Mouse (Mus musculus): Measurements from ENCODE around the gene Rfc2. TPM values are rescaled to one million over a fixed set of nuclear protein-coding genes. Genes with fewer than 3 reads are reported as not detected.

Rfc2 gene
- total RNA-seq, 1 experiment from 2014 or later, result 51.2 TPM

- no peak for DNase-seq
Observed at GRCm38 (mm10) chr5:134565696-134566095, 15.5 kb upstream of the Rfc2 start.

DNA sequence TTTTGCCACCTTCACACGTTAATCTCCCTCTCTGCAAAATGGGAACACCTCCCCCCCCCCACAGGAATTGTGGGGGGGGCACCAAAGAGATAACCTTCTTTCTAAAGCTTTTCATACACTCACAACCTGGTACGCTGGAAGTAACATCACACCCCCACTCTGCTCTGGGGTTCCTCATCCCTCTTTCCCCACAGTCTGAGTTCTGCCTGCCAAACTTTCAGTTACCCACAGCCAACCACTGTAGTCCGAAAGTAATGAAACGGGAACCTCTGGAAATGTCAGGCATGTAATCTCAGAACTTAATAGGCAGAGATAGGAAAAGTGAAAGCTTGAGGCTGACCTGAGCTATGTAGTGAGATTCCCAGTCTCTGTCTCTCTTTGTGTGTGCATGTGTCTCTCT is 13.7 kb upstream of the Rfc2 start:
- DNase-seq, result no peak

- no peak for DNase-seq
Observed at GRCm38 (mm10) chr5:134568030-134568429, 13.1 kb upstream of the Rfc2 start.

DNA sequence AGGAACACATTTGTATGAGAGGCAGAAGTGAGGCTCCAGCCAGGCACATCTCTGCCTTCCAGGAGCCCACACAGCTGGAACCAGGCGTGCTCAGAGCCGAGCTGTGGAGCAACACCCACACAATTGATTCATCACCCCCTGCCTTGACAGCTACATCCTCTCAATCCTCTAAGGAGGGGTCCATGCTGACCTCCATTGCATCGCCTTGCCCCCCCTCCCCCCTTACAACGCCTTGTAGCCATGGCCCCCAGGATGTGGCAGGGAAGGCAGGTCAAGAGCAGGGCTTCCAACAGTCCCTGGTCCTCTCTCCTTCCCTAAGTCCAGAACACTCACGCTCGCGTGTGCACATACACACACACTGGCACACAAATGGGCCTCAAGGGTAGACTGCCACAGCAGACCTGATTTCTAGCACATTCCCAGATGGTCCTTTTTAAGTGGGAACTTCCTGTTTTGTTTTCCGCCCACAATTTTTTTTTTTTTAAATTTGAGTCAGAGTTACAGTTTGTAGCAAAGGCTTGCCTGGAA is 12.1 kb upstream of the Rfc2 start:
- DNase-seq, result peak; percentile 30

DNA sequence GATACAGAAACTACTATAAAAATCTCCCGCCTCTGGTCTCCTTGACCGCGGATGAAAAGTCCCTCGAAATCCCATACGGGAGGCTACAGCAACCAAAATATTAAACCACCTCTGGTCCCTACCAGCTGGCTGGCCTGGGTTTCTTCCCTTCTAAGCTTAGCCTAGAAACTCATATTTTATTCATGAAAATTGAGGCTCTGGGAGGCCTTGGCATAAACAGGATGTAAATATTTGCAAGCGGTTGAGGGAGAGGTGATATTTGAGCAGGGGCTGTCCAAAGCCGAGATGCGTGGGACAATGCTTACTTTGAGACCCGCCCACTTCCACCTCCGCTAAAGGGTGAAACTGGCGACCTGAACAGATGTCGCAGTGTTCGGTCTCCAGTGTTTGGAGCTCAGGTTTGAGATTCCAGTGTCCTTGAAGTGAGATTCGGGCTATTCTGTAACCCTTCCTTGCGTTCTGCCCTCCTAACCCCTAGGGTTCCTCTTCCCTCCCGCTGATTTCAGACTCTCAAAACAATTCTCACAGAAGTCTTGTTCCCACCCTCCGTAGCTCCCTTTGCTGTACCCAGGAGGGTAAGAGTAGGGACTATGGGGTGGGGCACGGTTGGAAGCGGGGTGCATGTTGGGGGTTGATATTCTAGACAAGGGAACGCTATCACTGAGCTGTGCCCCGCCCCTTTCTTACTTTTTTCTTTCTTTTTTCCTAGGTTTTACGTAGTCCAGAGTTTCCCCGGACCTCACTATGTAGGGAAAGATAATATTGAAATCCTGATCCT is 9.2 kb upstream of the Rfc2 start:
- peak; percentile 79 for DNase-seq

GRCm38 (mm10) chr5:134572508-134573214 is 8.5 kb upstream of the Rfc2 start:
- DNase-seq, result peak; percentile 48

- DNase-seq, result no peak
Observed at GRCm38 (mm10) chr5:134575833-134576232, 5.3 kb upstream of the Rfc2 start.

- no peak for DNase-seq
Observed at GRCm38 (mm10) chr5:134576517-134577220, 4.5 kb upstream of the Rfc2 start.

GRCm38 (mm10) chr5:134577534-134577933 is 3.6 kb upstream of the Rfc2 start:
- no peak for DNase-seq

DNA sequence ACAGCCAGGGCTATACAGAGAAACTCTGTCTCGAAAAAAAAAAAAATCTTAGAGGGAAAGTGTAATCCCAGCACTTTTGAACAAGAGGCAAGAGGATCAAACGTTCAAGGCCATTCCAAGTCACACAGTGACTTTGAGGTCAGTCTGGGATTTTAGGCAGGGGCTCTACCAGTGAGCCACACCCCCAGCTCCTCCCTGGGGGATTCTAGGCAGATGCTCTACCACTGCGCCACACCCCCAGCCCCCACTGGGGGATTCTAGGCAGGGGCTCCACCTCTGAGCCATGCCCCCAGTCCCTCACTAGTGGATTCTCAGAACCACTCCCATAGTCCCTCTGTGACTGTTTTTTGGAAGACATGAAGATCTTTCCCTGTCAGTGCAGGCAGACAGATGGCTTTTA is 2.0 kb upstream of the Rfc2 start:
- DNase-seq, result no peak

- DNase-seq, result peak; percentile 98
Observed at GRCm38 (mm10) chr5:134582221-134582907, 1.2 kb downstream of the Rfc2 start.

DNA sequence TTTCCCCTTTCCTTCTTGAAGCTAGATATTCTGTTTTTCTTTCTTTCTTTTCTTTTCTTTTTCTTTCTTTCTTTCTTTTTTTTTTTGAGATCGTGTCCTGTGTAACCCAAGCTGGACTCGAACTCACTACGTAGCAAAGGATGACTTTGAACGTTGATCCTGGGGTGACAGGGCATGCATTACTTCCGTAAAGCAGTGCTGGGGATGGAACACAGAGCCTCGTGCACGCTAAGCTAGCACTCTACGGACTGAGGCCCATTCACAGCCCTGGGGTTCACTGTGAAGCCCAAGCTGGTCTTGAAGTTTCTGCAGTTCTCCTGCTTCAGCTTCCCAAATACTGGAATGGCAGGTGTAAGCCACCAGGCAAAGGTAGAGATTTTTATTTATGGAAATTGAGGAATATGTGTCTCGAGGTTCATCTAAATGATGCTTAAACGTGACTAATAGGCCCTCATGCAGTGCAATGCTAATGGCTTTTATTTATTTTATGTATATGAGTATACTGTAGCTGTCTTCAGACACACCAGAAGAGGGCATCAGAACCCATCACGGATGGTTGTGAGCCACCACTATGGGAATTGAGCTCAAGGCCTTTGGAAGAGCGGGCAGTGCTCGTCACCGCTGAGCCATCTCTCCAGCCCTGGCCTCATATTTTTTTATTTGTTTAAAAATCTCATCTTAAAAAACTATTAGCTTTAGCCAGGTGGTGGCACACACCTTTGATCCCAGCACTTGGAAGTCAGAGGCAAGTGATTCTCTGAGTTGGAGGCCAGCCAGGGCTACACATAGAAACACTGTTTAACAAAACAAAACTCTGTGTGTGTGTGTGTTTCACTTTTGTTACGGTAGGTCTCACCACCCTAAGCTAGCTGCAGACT is 2.1 kb downstream of the Rfc2 start:
- no peak for DNase-seq

DNA sequence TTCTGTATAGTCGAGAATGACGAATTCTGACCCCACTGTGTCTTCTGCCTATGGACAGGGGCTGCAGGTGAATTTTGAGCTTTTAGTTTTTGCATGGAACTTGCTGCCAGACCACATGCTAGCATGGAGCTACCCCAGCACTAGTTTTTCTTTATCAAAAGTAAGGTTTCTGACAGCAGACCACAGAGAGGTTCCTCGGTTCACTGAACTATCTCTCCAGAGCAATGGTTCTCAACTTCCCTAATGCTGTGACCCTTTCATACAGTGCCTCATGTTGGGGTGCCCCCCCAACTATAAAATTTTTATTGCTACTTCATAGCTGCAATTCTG is 2.7 kb downstream of the Rfc2 start:
- DNase-seq, result no peak

GRCm38 (mm10) chr5:134584798-134585197 is 3.6 kb downstream of the Rfc2 start:
- no peak for DNase-seq

DNA sequence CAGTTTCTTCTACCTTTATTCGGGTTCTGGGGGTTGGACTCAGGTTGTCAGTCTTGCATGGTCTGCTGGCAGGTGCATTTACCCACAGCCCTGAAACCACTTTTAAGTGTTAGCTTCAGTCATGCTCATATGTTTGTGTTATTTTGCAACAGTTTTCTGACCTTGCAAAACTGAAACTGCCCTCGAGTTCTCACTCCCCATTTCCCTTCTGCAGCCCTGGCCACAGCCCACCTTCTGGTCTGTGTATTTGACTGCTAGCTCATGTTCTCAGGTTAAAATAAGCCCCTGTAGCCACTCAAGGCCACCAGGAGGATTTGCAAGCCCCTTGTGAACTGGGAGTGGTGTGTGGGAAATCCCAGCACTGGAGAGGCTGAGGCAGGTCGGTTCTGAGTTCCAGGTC is 8.7 kb downstream of the Rfc2 start:
- no peak for DNase-seq

GRCm38 (mm10) chr5:134592026-134592581 is 10.9 kb downstream of the Rfc2 start:
- no peak for DNase-seq

DNA sequence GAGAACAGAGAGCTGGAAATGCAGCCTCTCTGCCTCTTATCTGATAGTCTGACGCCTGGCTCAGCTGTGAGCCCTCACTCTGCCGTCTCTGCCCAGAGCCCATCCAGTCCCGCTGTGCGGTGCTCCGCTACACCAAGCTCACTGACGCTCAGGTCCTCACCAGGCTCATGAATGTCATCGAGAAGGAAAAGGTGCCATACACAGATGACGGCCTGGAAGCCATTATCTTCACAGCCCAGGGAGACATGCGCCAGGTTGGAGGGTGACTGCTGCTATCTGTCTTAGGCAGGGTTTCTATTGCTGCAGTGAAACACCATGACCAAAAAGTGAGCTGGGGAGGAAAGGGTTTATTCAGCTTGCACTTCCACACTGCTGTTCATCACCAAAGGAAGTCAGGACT is 11.9 kb downstream of the Rfc2 start:
- DNase-seq, result no peak

DNA sequence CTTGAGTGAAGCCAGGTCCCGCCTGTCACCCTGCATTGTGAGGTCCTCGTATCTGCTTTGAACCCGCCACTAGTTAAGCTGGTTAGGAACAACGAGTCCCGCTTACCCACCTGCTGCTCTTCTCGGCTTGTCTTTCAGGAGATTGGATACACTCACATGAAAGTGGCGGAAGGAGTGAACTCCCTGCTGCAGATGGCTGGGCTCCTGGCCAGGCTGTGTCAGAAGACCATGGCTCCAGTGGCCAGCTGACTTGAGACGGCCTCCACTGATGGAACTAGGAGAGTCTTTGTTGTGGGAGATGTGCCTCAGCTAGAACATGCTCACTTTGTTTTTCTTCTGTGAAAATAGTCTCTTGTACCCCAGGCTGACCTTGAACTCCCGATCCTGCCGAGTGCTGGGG is 16.5 kb downstream of the Rfc2 start:
- DNase-seq, result peak; percentile 40

GRCm38 (mm10) chr5:134604376-134604775 is 23.2 kb downstream of the Rfc2 start:
- DNase-seq, result no peak

DNA sequence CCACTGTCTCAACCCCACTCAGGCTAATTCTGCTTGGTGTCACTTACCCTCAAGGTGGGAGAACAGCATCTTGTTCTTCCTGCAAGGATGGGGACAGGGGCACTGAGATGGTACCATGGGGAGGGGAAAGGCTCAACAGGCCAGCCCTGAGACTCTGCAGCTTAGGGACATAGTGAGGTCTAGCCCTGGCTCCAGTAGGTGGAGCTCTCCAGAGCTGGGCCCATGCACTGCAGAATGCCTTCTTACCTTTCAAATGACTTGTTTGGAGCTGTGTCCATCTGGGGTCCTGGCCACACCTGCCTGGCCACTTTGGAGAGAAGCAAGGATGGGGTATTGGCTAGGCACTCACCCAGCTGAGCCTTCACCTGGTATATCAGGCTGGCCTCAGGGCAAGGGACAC is 25.1 kb downstream of the Rfc2 start:
- DNase-seq, result no peak

GRCm38 (mm10) chr5:134607121-134607520 is 26.0 kb downstream of the Rfc2 start:
- DNase-seq, result peak; percentile 27
